Mouse (Mus musculus) liver, embryonic 14.5 days (tissue): Measurements from ENCODE around the gene Dcn.

ENCODE experiments used
- CTCF ChIP-seq: IDR thresholded peaks from 2 replicates; pipeline ENCODE4 v1.5.1; 2016; ENCODE audit warnings: antibody characterized with exemption, low read depth, control low read depth
- EP300 ChIP-seq: IDR thresholded peaks from 2 replicates; pipeline ENCODE4 v1.6.1; 2016; ENCODE audit warnings: antibody characterized with exemption, low read depth

- TF ChIP-seq CTCF: no peak
- no peak for TF ChIP-seq EP300
Observed at GRCm38 (mm10) chr10:97475460-97475859, 3.9 kb upstream of the Dcn start.
